Mouse (Mus musculus) limb, embryonic 12.5 days (tissue): Measurements from ENCODE around the gene Kcng3. TPM values are rescaled to one million over a fixed set of nuclear protein-coding genes. Genes with fewer than 3 reads are reported as not detected.

Experiments used
- ATAC-seq: fragments of 200-750 bp; cut with Nextera tagmentation; 2 replicates; pipeline ENCODE4 v1.8.0; 2017; ENCODE audit warnings: low read depth, moderate TSS enrichment; ENCODE audit not compliant: insufficient number of reproducible peaks, insufficient read depth, low FRiP score, low TSS enrichment
- H3K27ac ChIP-seq: fragments of 300-500 bp; sonication (generic); 2 replicates; pipeline ENCODE4 v1.5.1; 2016; ENCODE audit warnings: mild to moderate bottlenecking, moderate library complexity
- H3K27me3 ChIP-seq: fragments of 300-500 bp; sonication (generic); 2 replicates; pipeline ENCODE4 v1.6.1; 2016; ENCODE audit warnings: mild to moderate bottlenecking, moderate library complexity
- H3K36me3 ChIP-seq: fragments of 300-500 bp; sonication (generic); 2 replicates; pipeline ENCODE4 v1.6.1; 2016; ENCODE audit warnings: mild to moderate bottlenecking, moderate library complexity
- H3K4me1 ChIP-seq: fragments of 300-500 bp; sonication (generic); replicated peaks from 2 replicates; pipeline ENCODE4 v1.6.1; 2016
- H3K4me2 ChIP-seq: fragments of 300-500 bp; sonication (generic); 2 replicates; pipeline ENCODE4 v1.6.1; 2016; ENCODE audit warnings: mild to moderate bottlenecking, moderate library complexity
- H3K4me3 ChIP-seq: fragments of 300-500 bp; sonication (generic); replicated peaks from 2 replicates; pipeline ENCODE4 v1.5.1; 2016; ENCODE audit warnings: mild to moderate bottlenecking
- H3K9ac ChIP-seq: fragments of 300-500 bp; sonication (generic); replicated peaks from 2 replicates; pipeline ENCODE4 v1.6.1; 2016; ENCODE audit warnings: mild to moderate bottlenecking, moderate library complexity
- H3K9me3 ChIP-seq: fragments of 300-500 bp; sonication (generic); 2 replicates; pipeline ENCODE4 v1.6.1; 2016; ENCODE audit warnings: mild to moderate bottlenecking, moderate library complexity
- WGBS: fragments of 180-500 bp; shearing (Covaris S2); methylation state at CpG from one replicate; pipeline ENCODE4 v1.1.7; 2016; 5-methylcytosine and 5-hydroxymethylcytosine counted together
- polyA plus RNA-seq: library from polyadenylated mRNA; unstranded; fragments of >200 nt; fragmentation: Nextera tagmentation; extraction: Ambion mirVana; gene quantifications from 2 replicates; pipeline ENCODE4 v1.2.1, GENCODE M21; 2016

The Kcng3 gene
- polyA plus RNA-seq, 1 experiment from 2014 or later, result not detected

- no peaks in the 10 kb centered on the region for H3K27me3 ChIP-seq
- no peak overlapping the region for H3K4me3 ChIP-seq
- H3K9me3 ChIP-seq, result 0 out of 2 replicates have a peak, but pooled peaks cover 5% of the 10 kb centered on the region
- no peak overlapping the region; the same call in 1 of the 2 replicates for H3K9ac ChIP-seq
- ATAC-seq, result no peak
- H3K27ac ChIP-seq, result no peak overlapping the region
- 0 out of 2 replicates have a peak, but pooled peaks cover 3% of the 10 kb centered on the region for H3K4me1 ChIP-seq
- H3K4me2 ChIP-seq, result no peak overlapping the region
- H3K36me3 ChIP-seq, result no peaks in the 10 kb centered on the region
- 87% methylated on average over 4 of the region's 4 CpGs for WGBS
Observed at GRCm38 (mm10) chr17:83609532-83609931, 22.2 kb downstream of the Kcng3 start.

GRCm38 (mm10) chr17:83600976-83601375 lies 30.7 kb downstream of the Kcng3 start:
- ATAC-seq, result no peak
- 88% methylated on average over 12 of the region's 12 CpGs for WGBS
- no peak overlapping the region for H3K4me3 ChIP-seq
- peaks cover 8% of the 10 kb centered on the region; the same call in 1 of the 2 replicates for H3K9me3 ChIP-seq
- no peaks in the 10 kb centered on the region; the same call in 1 of the 2 replicates for H3K27me3 ChIP-seq
- no peaks in the 10 kb centered on the region for H3K36me3 ChIP-seq
- no peak overlapping the region for H3K27ac ChIP-seq
- no peaks in the 10 kb centered on the region for H3K4me1 ChIP-seq
- no peak overlapping the region for H3K9ac ChIP-seq
- no peak overlapping the region for H3K4me2 ChIP-seq

- Histone ChIP-seq H3K9me3 (no peaks in the 10 kb centered on the region), H3K4me3 (no peak overlapping the region), H3K4me1 (no peaks in the 10 kb centered on the region), H3K27ac (no peak overlapping the region), H3K27me3 (no peaks in the 10 kb centered on the region; the same call in 1 of the 2 replicates), H3K36me3 (no peaks in the 10 kb centered on the region), H3K4me2 (no peak overlapping the region), H3K9ac (no peak overlapping the region)
- no peak for ATAC-seq
- 91% methylated on average over 7 of the region's 7 CpGs for WGBS
Observed at GRCm38 (mm10) chr17:83595966-83596365, 35.7 kb downstream of the Kcng3 start.

- H3K4me2 ChIP-seq, result no peak overlapping the region
- H3K9ac ChIP-seq, result no peak overlapping the region
- no peak overlapping the region for H3K27ac ChIP-seq
- no peaks in the 10 kb centered on the region for H3K36me3 ChIP-seq
- no peaks in the 10 kb centered on the region for H3K4me1 ChIP-seq
- ATAC-seq, result no peak
- no peaks in the 10 kb centered on the region for H3K9me3 ChIP-seq
- H3K27me3 ChIP-seq, result no peaks in the 10 kb centered on the region
- WGBS, result 69% methylated on average over 8 of the region's 8 CpGs
- H3K4me3 ChIP-seq, result no peak overlapping the region
Observed at GRCm38 (mm10) chr17:83594526-83594925, 37.2 kb downstream of the Kcng3 start.

GRCm38 (mm10) chr17:83593396-83593795 lies 38.3 kb downstream of the Kcng3 start:
- H3K27me3 ChIP-seq, result no peaks in the 10 kb centered on the region
- H3K4me2 ChIP-seq, result no peak overlapping the region
- no peak overlapping the region for H3K27ac ChIP-seq
- no peak overlapping the region for H3K9ac ChIP-seq
- WGBS, result 70% methylated on average over 10 of the region's 10 CpGs
- H3K9me3 ChIP-seq, result no peaks in the 10 kb centered on the region
- H3K4me3 ChIP-seq, result no peak overlapping the region
- no peaks in the 10 kb centered on the region for H3K4me1 ChIP-seq
- H3K36me3 ChIP-seq, result no peaks in the 10 kb centered on the region
- ATAC-seq, result no peak

GRCm38 (mm10) chr17:83588663-83589341 lies 42.9 kb downstream of the Kcng3 start:
- Histone ChIP-seq H3K4me1 (no peaks in the 10 kb centered on the region), H3K4me3 (no peak overlapping the region), H3K27ac (no peak overlapping the region), H3K36me3 (no peaks in the 10 kb centered on the region), H3K9ac (no peak overlapping the region), H3K9me3 (no peaks in the 10 kb centered on the region), H3K4me2 (no peak overlapping the region), H3K27me3 (no peaks in the 10 kb centered on the region)
- no peak for ATAC-seq
- WGBS, result 85% methylated on average over 6 of the region's 6 CpGs

GRCm38 (mm10) chr17:83587731-83588130 lies 44.0 kb downstream of the Kcng3 start:
- ATAC-seq, result no peak
- H3K36me3 ChIP-seq, result no peaks in the 10 kb centered on the region
- H3K4me1 ChIP-seq, result no peaks in the 10 kb centered on the region
- H3K4me3 ChIP-seq, result no peak overlapping the region
- no peak overlapping the region for H3K27ac ChIP-seq
- WGBS, result 95% methylated on average over 8 of the region's 8 CpGs
- H3K9me3 ChIP-seq, result no peaks in the 10 kb centered on the region
- H3K4me2 ChIP-seq, result no peak overlapping the region
- no peak overlapping the region for H3K9ac ChIP-seq
- no peaks in the 10 kb centered on the region for H3K27me3 ChIP-seq

GRCm38 (mm10) chr17:83582585-83582984 lies 49.1 kb downstream of the Kcng3 start:
- H3K4me3 ChIP-seq, result no peak overlapping the region
- H3K27me3 ChIP-seq, result no peaks in the 10 kb centered on the region
- H3K9ac ChIP-seq, result no peak overlapping the region
- H3K36me3 ChIP-seq, result no peaks in the 10 kb centered on the region
- H3K4me2 ChIP-seq, result no peak overlapping the region
- no peak overlapping the region for H3K27ac ChIP-seq
- no peak for ATAC-seq
- 79% methylated on average over 2 of the region's 2 CpGs for WGBS
- no peaks in the 10 kb centered on the region for H3K9me3 ChIP-seq
- no peaks in the 10 kb centered on the region for H3K4me1 ChIP-seq

- H3K27me3 ChIP-seq, result no peaks in the 10 kb centered on the region
- H3K27ac ChIP-seq, result no peak overlapping the region
- no peak for ATAC-seq
- H3K4me1 ChIP-seq, result no peaks in the 10 kb centered on the region
- H3K4me3 ChIP-seq, result no peak overlapping the region
- H3K9ac ChIP-seq, result no peak overlapping the region
- H3K9me3 ChIP-seq, result no peaks in the 10 kb centered on the region
- no peak overlapping the region for H3K4me2 ChIP-seq
- H3K36me3 ChIP-seq, result no peaks in the 10 kb centered on the region
- 95% methylated on average over 5 of the region's 5 CpGs for WGBS
Observed at GRCm38 (mm10) chr17:83580734-83581133, 51.0 kb downstream of the Kcng3 start.

GRCm38 (mm10) chr17:83576810-83577371 lies 54.8 kb downstream of the Kcng3 start:
- no peaks in the 10 kb centered on the region for H3K9me3 ChIP-seq
- H3K36me3 ChIP-seq, result no peaks in the 10 kb centered on the region
- no peaks in the 10 kb centered on the region for H3K27me3 ChIP-seq
- no peak overlapping the region for H3K9ac ChIP-seq
- WGBS, result 91% methylated on average over 11 of the region's 11 CpGs
- H3K4me2 ChIP-seq, result no peak overlapping the region
- no peak overlapping the region for H3K27ac ChIP-seq
- H3K4me3 ChIP-seq, result no peak overlapping the region
- no peaks in the 10 kb centered on the region for H3K4me1 ChIP-seq
- no peak for ATAC-seq

GRCm38 (mm10) chr17:83574615-83575014 lies 57.1 kb downstream of the Kcng3 start:
- H3K36me3 ChIP-seq, result no peaks in the 10 kb centered on the region
- no peak overlapping the region for H3K9ac ChIP-seq
- H3K4me3 ChIP-seq, result no peak overlapping the region
- H3K27me3 ChIP-seq, result no peaks in the 10 kb centered on the region
- no peaks in the 10 kb centered on the region for H3K9me3 ChIP-seq
- no peaks in the 10 kb centered on the region for H3K4me1 ChIP-seq
- H3K4me2 ChIP-seq, result no peak overlapping the region
- WGBS, result 87% methylated on average over 8 of the region's 8 CpGs
- H3K27ac ChIP-seq, result no peak overlapping the region
- ATAC-seq, result no peak

GRCm38 (mm10) chr17:83573128-83573527 lies 58.6 kb downstream of the Kcng3 start:
- WGBS, result 54% methylated on average over 6 of the region's 6 CpGs
- Histone ChIP-seq H3K4me3 (no peak overlapping the region), H3K27me3 (no peaks in the 10 kb centered on the region), H3K9me3 (no peaks in the 10 kb centered on the region), H3K27ac (no peak overlapping the region), H3K4me1 (no peaks in the 10 kb centered on the region), H3K9ac (no peak overlapping the region), H3K36me3 (no peaks in the 10 kb centered on the region), H3K4me2 (no peak overlapping the region)
- ATAC-seq, result no peak
